Mouse (Mus musculus): ENCODE measurements around the gene Chaf1a.

The Chaf1a gene

DNA sequence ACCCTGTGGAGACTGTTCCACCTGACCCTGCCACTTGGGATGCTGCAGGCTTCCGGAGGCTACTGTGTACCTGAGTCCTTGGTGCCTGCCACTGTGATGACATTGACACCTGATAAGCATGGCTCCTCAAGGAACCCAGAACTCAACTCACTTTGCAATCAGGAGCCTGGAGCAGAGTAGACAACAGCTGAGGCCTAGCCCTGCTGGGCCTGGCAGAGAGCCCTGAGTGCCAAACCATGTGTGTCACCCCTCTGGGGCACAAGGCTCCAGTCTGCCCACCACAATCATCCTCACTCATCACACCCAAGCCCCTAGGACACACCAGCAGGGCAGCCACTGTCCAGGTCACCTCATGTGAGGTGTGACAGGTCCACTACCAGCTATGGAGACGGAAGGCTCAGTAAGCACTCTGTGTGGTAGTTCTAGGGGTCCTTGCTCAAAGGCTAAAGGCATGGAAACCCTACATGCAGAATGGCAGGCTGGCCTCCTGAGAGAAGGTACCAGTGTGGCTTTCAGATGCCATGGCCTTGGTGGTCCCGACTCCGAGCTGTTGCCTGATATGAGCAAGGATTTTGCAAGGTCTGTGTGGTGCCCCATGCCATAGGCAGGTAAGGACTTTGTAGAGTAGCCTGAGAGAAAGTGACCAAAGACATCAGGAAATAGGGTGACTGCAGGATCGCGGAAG lies 19.7 kb upstream of the Chaf1a start:
- no peak for DNase-seq (ENCODE audit: low spot score)

- DNase-seq (ENCODE audit: low spot score) = peak; percentile 78
Observed at GRCm38 (mm10) chr17:56021161-56021910, 18.9 kb upstream of the Chaf1a start.

GRCm38 (mm10) chr17:56022131-56022988 lies 17.9 kb upstream of the Chaf1a start:
- DNase-seq (ENCODE audit: low spot score) = peak; percentile 46

GRCm38 (mm10) chr17:56022989-56023290 lies 17.3 kb upstream of the Chaf1a start:
- DNase-seq (ENCODE audit: low spot score) = no peak

GRCm38 (mm10) chr17:56023386-56023785 lies 16.9 kb upstream of the Chaf1a start:
- DNase-seq (ENCODE audit: low spot score) = peak; percentile 37

- no peak for DNase-seq (ENCODE audit: low spot score)
Observed at GRCm38 (mm10) chr17:56024476-56024875, 15.8 kb upstream of the Chaf1a start.

DNA sequence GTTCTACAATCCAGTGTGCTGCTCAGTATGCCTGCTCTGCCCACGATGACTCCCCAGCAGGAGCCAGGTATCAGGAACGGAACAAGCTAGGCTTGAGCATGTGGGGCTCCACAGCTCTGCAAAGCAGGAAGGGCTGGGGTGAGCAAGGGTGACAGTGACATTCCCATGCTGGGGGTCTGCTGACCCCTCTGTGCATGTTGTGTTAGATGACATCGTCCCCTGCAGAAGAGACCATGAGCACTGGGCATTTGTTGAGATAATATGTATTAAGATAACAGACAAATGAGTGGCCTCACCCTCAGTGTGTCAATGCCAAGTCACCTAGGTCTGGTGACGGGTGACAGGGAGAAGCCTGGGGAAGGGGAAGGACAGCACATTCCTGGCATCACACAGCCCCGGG lies 15.3 kb upstream of the Chaf1a start:
- no peak for DNase-seq (ENCODE audit: low spot score)

- no peak for DNase-seq (ENCODE audit: low spot score)
Observed at GRCm38 (mm10) chr17:56026303-56026702, 13.9 kb upstream of the Chaf1a start.

- DNase-seq (ENCODE audit: low spot score) = no peak
Observed at GRCm38 (mm10) chr17:56026881-56027280, 13.4 kb upstream of the Chaf1a start.

DNA sequence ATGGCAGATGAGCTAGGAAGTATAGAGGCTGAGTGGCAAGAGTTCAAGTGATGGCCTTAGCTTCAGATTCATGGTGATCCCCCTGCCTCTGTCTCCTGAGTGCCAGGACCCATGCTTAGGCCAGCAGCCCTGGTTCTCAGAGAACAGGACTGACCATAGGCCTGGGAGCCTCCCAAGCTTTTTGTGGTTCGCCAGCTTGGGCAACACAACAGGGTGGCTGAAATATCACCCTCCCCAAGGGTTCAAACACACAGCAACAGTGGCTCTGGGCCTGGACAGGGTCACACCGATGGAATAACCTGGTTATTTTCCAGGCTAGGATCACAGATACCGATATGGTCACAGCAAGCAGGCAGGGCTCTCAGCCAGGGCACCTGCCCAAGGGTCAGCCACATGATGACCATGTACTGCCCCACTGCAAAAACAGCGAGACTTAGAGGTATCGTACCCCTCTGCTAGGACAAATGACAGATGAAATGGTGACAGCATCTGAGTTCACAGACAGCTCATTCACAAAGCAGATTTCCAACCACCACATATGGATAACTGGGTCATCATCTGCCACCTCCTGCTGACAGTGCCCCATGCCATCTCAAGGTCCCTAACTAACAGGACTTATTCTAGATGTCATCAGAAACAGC lies 12.3 kb upstream of the Chaf1a start:
- DNase-seq (ENCODE audit: low spot score) = no peak

DNA sequence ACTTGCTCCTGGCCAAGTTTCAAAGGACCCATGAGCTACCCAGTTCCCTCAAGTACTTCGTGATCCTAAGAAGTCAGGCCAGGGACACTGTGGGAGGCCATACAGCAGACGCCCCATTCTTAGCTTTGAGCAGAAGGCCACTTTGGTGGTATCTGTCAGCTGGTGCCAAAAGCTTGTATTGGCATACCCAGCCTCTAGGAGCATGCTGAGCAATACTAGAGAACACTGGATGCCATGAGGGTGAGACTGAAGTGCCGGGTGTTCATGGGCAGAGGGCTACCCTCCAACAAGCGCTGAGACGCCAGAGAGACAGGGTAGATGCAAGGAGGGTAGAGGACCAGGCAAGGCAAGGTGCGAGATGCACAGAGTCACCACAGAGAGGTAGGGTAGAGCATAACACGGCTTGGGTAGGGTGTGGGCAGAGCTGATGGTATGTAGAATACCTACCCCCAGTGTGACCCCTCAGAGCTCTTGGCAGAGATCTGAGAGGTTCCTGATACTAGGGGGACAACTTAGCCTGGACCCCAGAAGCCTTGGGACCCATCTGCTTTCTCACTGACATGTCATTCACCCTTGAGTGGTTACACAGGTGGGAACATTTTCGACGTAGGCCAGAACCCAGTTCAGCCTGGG lies 9.9 kb upstream of the Chaf1a start:
- DNase-seq (ENCODE audit: low spot score) = no peak

- DNase-seq (ENCODE audit: low spot score) = no peak
Observed at GRCm38 (mm10) chr17:56030919-56031318, 9.3 kb upstream of the Chaf1a start.

DNA sequence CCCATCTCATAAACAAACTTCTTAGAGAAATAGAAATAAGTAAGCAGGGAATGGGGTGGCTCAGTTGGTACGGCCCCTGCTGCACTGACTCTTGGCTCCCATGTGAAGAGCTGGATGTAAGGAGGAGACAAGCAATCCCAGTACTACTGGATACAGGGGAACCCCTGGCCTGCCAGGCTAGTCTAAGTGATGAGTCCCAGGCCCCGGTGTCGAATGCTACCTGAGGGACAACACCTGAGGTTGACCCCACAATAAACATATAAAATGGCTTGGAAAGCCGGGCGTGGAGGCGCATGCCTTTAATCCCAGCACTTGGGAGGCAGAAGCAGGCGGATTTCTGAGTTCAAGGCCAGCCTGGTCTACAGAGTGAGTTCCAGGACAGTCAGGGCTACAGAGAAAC lies 8.8 kb upstream of the Chaf1a start:
- no peak for DNase-seq (ENCODE audit: low spot score)

DNA sequence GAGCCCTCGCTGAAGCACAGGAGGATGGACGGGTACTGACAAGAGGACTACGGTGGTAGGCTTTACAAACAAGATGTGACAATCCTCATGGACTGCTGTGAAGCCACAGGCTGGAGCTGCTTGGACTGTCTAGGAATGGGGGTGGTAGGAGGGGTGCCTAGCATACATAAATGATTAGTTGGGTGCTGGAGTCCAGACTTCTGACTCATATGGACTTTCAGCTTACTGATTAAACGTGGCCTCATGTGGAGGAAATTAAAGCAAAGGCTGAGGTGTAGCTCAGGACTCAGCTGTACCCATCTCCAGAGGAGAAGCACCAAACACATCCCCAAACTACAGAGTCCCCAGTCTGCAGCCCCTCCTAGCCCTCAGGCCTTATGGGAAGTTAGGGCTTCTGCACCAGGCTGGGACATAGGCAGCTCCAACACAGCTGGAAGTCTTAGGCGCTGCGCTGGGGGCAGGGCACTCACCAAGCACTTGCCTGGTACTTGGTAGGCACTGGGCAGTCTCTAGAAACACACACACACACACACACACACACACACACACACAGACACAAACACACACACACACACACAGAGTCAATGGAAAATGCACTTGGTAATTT lies 8.0 kb upstream of the Chaf1a start:
- DNase-seq (ENCODE audit: low spot score) = no peak

GRCm38 (mm10) chr17:56032831-56033230 lies 7.4 kb upstream of the Chaf1a start:
- DNase-seq (ENCODE audit: low spot score) = peak; percentile 59

DNA sequence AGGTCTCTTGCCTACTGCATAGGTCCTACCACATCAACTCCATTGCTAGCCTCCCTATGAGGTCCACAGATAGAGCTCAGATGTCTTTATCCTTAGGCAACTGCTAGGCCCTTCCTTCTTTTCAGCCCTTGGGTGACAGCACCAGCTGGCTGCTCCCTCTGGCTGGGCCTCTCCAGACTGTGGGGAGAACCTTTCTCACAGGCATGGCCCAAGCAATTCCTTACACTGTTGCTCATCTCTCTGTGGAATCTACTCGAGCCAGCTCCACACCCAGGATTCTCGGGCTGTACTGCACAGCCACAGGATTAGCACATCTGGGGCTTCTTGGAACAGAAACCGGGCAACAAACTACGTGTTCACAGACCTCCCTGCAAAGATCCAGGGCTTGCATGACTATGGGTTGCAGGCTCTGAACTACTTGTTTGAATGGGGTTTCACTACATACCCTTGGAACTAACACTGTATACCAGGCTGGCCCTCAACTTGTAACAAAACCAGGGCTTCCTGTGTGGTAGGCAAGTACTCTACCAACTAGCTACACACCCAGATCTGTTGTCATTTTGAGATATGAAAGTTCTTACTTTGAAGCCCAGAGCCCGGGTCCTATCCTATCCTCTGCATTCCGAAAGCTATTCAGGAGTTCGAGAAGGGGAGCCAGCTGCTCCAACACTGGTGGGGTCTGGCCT lies 6.1 kb upstream of the Chaf1a start:
- DNase-seq (ENCODE audit: low spot score) = peak; percentile 51

DNA sequence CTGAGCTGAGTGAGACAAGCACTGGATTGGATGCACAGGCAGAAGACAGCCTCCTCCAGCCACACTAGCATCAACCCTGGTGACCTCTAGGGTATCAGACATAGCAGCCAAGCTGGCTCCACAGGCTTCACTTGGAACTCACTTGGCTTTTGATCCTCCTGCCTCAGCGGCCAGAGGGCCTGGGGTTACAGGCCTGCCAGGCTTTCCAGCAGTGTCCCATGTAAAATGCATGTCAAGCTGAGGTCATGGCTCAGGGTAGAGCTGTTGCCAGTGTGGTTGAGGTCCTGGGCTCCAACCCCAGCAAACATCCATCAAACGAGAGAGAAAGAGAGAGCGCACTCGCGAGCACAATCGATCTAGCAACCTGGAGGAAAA lies 5.5 kb upstream of the Chaf1a start:
- DNase-seq (ENCODE audit: low spot score) = no peak

- DNase-seq (ENCODE audit: low spot score) = no peak
Observed at GRCm38 (mm10) chr17:56035216-56035615, 5.0 kb upstream of the Chaf1a start.

- DNase-seq (ENCODE audit: low spot score) = peak; percentile 99
Observed at GRCm38 (mm10) chr17:56036176-56036900, 3.9 kb upstream of the Chaf1a start, which contains the start of gene Sh3gl1. Sh3gl1 (minus strand) TSS chr17:56036635.

DNA sequence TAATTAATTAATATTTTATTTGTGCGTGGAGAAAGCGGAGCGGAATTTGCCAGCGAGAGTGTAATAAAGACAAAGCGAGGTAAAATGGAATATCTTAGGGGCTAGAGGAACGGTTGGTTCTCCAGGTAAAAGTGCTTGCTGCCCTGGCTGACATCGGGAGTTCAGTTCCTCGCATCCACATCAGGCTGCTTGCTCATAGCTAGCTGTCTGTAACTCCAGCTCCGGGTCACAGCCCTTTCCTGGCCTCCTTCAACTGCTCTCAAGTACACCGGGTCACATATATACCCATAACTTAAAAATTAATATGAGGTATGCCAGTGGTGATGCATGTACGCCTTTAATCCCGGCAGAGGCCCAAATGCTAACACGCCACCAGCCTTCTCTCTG lies 3.3 kb upstream of the Chaf1a start:
- DNase-seq (ENCODE audit: low spot score) = no peak
